Mouse (Mus musculus) activated CD4-positive, CD25-positive, alpha-beta regulatory T cell (primary cell): ENCODE results near the gene Wdr66. TPM values are rescaled to one million over a fixed set of nuclear protein-coding genes. Genes with fewer than 3 reads are reported as not detected.

ENCODE experiments used
- polyA plus RNA-seq, 2 experiments: library from polyadenylated mRNA; unstranded; fragments of 100-300 nt; shearing (Covaris generic); gene quantifications; one replicate each; pipeline ENCODE4 v1.2.1; 2017

Gene Wdr66
- polyA plus RNA-seq = 1 to 10 TPM in 1 of 2 experiments, under 1 TPM in 1; 0.95 to 1.0 TPM

GRCm38 (mm10) chr5:123251834-123252233, at the start of gene Wdr66:
Gene Wdr66 (plus strand): TSS chr5:123252102.

GRCm38 (mm10) chr5:123343707-123344627, 92.1 kb downstream of the Wdr66 start, which contains the start of gene Bcl7a:
Gene Bcl7a (plus strand): TSS chr5:123343834.

Other genes with a start within 250 kb of the Wdr66 start
- gene Orai1, start 237.0 kb upstream of the Wdr66 start, polyA plus RNA-seq = 100 to 1,000 TPM; 127 to 131 TPM
- 1 to 10 TPM in 1 of 2 experiments, under 1 TPM in 1; 0.80 to 2.4 TPM for gene Morn3, start 205.1 kb upstream of the Wdr66 start, polyA plus RNA-seq
- gene Tmem120b, start 183.7 kb upstream of the Wdr66 start, polyA plus RNA-seq = 1 to 10 TPM; 5.1 to 6.8 TPM
- 100 to 1,000 TPM; 118 to 208 TPM for gene Rhof, start 119.4 kb upstream of the Wdr66 start, polyA plus RNA-seq
- 1 to 10 TPM; 5.2 to 7.6 TPM for gene Setd1b, start 109.9 kb upstream of the Wdr66 start, polyA plus RNA-seq
- gene Psmd9, start 82.7 kb upstream of the Wdr66 start, polyA plus RNA-seq = 10 to 100 TPM; 53.2 to 73.4 TPM
- not detected for gene Hpd, start 69.4 kb upstream of the Wdr66 start, polyA plus RNA-seq
- gene Bcl7a, start 91.7 kb downstream of the Wdr66 start, polyA plus RNA-seq = 1 to 10 TPM; 3.0 to 6.7 TPM
- 10 to 100 TPM; 45.0 to 61.5 TPM for gene Mlxip, start 142.7 kb downstream of the Wdr66 start, polyA plus RNA-seq
- gene Lrrc43, start 237.2 kb downstream of the Wdr66 start, polyA plus RNA-seq = not detected
- under 1 TPM in 1 of 2 experiments, not detected in 1; 0.47 TPM for gene Il31, start 237.4 kb downstream of the Wdr66 start, polyA plus RNA-seq